Mouse (Mus musculus) testis, adult 2 months (tissue): Measurements from ENCODE around the gene Gm28038.

ENCODE experiments used
- CTCF ChIP-seq: fragments of 200-500 bp; IDR thresholded peaks from 2 replicates; pipeline ENCODE4 v1.5.1; 2012; ENCODE audit warnings: low read depth, mild to moderate bottlenecking, inconsistent platforms, low read length, moderate library complexity; ENCODE audit not compliant: control insufficient read depth, insufficient read depth, insufficient replicate concordance
- POLR2A ChIP-seq: fragments of 200-500 bp; IDR thresholded peaks from 2 replicates; pipeline ENCODE4 v1.6.1; 2012; ENCODE audit warnings: low read depth, mild to moderate bottlenecking, inconsistent platforms, low read length, moderate library complexity; ENCODE audit not compliant: control insufficient read depth

DNA sequence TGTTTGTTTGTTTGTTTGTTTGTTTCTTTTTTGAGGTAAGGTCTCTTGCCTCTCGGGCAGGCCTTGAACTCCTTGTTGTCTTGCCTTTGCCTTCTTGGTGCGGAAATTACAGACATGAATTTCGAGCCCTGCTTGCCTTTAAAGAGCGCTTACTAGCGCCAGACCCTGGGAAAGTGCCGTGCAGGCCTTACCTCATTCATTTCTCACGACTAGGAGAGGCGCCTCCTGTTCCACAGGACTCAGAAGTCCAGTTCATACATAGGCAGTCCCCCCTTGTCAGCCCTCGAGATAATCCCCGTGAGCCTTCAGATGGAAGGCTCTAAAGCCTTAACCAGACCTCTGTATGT is 6.2 kb downstream of the Gm28038 start:
- TF ChIP-seq CTCF (no peak), POLR2A (no peak)
